Mouse (Mus musculus) forebrain, postnatal 0 days (tissue): ENCODE results near the gene Ptprt. TPM values are rescaled to one million over a fixed set of nuclear protein-coding genes. Genes with fewer than 3 reads are reported as not detected.
A peak's percentile ranks its signal among the peaks of the same experiment; 100 is the strongest.

ENCODE experiments used
- ATAC-seq: fragments of 200-750 bp; cut with Nextera tagmentation; 2 replicates; pipeline ENCODE4 v1.8.0; 2017; ENCODE audit warnings: mild to moderate bottlenecking, moderate library complexity
- DNase-seq: peaks from one replicate; pipeline ENCODE4 v3.0.0-alpha.2; 2015
- H3K27ac ChIP-seq: fragments of 300-500 bp; sonication (generic); 2 replicates; pipeline ENCODE4 v1.5.1; 2014; ENCODE audit warnings: low read depth, mild to moderate bottlenecking, antibody characterized with exemption, low read length, moderate library complexity, mixed read lengths
- H3K27me3 ChIP-seq: fragments of 300-500 bp; sonication (generic); 2 replicates; pipeline ENCODE4 v1.6.1; 2014; ENCODE audit warnings: mild to moderate bottlenecking, low read length, mixed read lengths; ENCODE audit not compliant: insufficient read depth
- H3K36me3 ChIP-seq: fragments of 300-500 bp; sonication (generic); 2 replicates; pipeline ENCODE4 v1.6.1; 2014; ENCODE audit warnings: mild to moderate bottlenecking, moderate library complexity; ENCODE audit not compliant: insufficient read depth
- H3K4me1 ChIP-seq: fragments of 300-500 bp; sonication (generic); 2 replicates; pipeline ENCODE4 v1.6.1; 2014; ENCODE audit warnings: antibody characterized with exemption; ENCODE audit not compliant: insufficient read depth
- H3K4me2 ChIP-seq: fragments of 300-500 bp; sonication (generic); 2 replicates; pipeline ENCODE4 v1.6.1; 2014; ENCODE audit warnings: low read depth, mild to moderate bottlenecking, moderate library complexity
- H3K4me3 ChIP-seq: fragments of 300-500 bp; sonication (generic); 2 replicates; pipeline ENCODE4 v1.5.1; 2014; ENCODE audit warnings: low read depth, low read length, mixed read lengths
- H3K9ac ChIP-seq: fragments of 300-500 bp; sonication (generic); 2 replicates; pipeline ENCODE4 v1.6.1; 2014; ENCODE audit warnings: mild to moderate bottlenecking
- H3K9me3 ChIP-seq: fragments of 300-500 bp; sonication (generic); 2 replicates; pipeline ENCODE4 v1.6.1; 2016; ENCODE audit warnings: low read length
- CTCF ChIP-seq: sonication (generic); IDR thresholded peaks from 2 replicates; pipeline ENCODE4 v1.5.1; 2016; ENCODE audit warnings: antibody characterized with exemption, control low read depth, low read depth
- WGBS: fragments of 180-500 bp; shearing (Covaris S2); extraction: QIAGEN DNeasy Blood & Tissue Kit; methylation state at CpG from one replicate; pipeline ENCODE4 v1.1.7; 2014; 5-methylcytosine and 5-hydroxymethylcytosine counted together
- polyA plus RNA-seq: library from polyadenylated mRNA; unstranded; fragments of >200 nt; fragmentation: Nextera tagmentation; extraction: Ambion mirVana; gene quantifications from 2 replicates; pipeline ENCODE4 v1.2.1, GENCODE M21; 2015
- total RNA-seq: library from RNA; depleted of rRNA; stranded (reverse); fragments of >200 nt; gene quantifications from 2 replicates; pipeline ENCODE4 v1.2.3, GENCODE M21; 2014

The Ptprt gene
- total and polyA plus RNA-seq, 2 experiments from 2014 or later: 12.0 to 58.4 TPM

DNA sequence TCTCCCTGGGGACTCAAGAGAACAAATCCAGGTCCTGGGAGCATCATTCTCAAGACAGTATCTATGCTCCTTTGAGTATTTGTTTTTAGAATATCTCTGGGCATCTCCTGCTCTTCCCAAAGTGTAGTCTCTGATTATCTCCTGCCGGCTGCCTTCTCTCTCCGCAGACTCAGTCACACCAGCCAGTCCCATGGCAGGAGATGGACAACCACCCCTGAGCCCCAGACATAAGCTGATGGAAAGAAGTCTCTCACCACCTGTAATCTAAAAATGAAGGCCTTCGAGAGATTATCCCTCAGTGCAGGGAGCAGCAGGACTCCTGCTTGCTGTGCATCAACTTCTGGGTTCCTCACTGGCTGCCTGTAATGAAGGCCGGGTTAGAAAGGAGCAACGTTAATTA lies 151.9 kb downstream of the Ptprt start:
- Histone ChIP-seq H3K9ac (no peak overlapping the region), H3K4me1 (no peaks in the 10 kb centered on the region), H3K27me3 (no peaks in the 10 kb centered on the region), H3K9me3 (no peaks in the 10 kb centered on the region), H3K36me3 (no peaks in the 10 kb centered on the region), H3K27ac (no peak overlapping the region), H3K4me2 (no peak overlapping the region), H3K4me3 (no peak overlapping the region)
- DNase-seq (no peak), ATAC-seq (no peak)
- no peak for TF ChIP-seq CTCF
- 71% methylated on average over 5 of the region's 5 CpGs for WGBS

DNA sequence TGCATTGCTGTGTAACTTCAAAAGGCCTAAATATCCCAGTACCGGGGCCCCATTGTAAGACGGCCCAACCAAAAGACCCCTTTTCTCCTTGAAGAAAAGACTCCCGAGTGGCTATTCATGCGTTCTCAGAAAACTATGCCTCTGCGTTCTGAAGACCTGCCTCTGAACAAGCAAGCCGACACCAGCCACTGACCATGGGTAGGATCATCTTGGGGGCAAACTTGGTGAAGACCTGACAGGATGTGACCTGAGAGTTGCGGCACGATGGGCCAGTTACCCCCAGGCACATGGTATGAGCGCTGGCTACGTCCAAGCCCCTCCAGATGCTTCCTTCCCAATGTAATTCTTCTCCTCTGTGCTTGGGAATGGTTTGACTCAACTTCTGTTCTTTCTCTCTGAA lies 153.3 kb downstream of the Ptprt start:
- 27% methylated on average over 10 of the region's 10 CpGs for WGBS
- Histone ChIP-seq H3K9me3 (no peaks in the 10 kb centered on the region), H3K4me2 (no peak overlapping the region), H3K9ac (no peak overlapping the region), H3K4me1 (no peaks in the 10 kb centered on the region), H3K4me3 (no peak overlapping the region), H3K27me3 (no peaks in the 10 kb centered on the region), H3K36me3 (no peaks in the 10 kb centered on the region), H3K27ac (no peak overlapping the region)
- TF ChIP-seq CTCF: no peak
- DNase-seq (no peak), ATAC-seq (no peak)

DNA sequence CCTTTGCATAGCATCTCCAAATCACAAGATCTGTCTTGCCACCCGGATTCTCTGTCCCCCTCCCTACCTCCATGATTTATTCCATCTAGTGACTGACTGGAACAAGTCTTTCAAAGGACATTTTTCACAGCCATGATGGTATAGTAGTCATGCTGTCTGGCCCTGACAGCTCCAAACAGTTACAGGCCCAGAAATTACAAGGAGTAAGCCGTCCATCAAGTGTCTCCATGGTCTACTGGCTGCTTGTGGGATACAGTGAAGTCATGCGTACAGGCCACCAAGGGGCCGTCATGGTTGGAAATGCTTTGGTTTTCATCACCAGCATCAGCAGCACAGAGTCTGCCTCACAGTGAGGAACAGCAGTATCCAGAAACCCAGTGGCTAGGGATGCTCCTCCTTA lies 156.1 kb downstream of the Ptprt start:
- DNase-seq (no peak), ATAC-seq (no peak)
- H3K4me2 ChIP-seq: no peak overlapping the region
- H3K27ac ChIP-seq: no peak overlapping the region
- H3K36me3 ChIP-seq: no peaks in the 10 kb centered on the region
- no peaks in the 10 kb centered on the region for H3K9me3 ChIP-seq
- H3K4me1 ChIP-seq: no peaks in the 10 kb centered on the region
- H3K4me3 ChIP-seq: no peak overlapping the region
- H3K27me3 ChIP-seq: no peaks in the 10 kb centered on the region
- no peak overlapping the region for H3K9ac ChIP-seq
- TF ChIP-seq CTCF: no peak
- WGBS: 78% methylated on average over 4 of the region's 4 CpGs

DNA sequence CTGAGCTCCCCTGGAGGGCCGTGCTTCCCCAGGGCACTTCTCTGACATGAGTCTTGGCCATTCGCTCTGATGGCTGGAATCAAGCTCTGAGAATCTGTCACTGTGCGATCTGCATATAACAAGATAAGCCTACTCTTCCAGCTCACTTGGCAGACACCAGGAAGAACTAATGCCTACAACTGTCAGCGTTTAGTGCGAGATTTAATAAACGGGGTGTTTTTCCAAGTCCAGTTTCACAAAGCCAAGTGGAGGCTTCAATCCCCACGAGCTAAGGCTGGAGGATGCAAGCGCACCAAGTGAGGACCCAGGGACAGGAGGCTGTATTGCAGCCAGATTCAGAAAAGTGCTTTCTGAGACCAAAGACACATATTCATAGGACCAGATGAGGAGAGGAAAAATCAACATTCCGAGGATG lies 161.4 kb downstream of the Ptprt start:
- no peaks in the 10 kb centered on the region for H3K9me3 ChIP-seq
- H3K9ac ChIP-seq: no peak overlapping the region
- H3K4me2 ChIP-seq: no peak overlapping the region
- TF ChIP-seq CTCF: no peak
- H3K36me3 ChIP-seq: no peaks in the 10 kb centered on the region
- 55% methylated on average over 9 of the region's 9 CpGs for whole genome bisulfite sequencing
- DNase-seq: peak; percentile 39
- H3K4me3 ChIP-seq: no peak overlapping the region
- H3K27me3 ChIP-seq: no peaks in the 10 kb centered on the region
- ATAC-seq: peak; percentile 18; the same call in 1 of the 2 replicates
- peaks cover 3% of the 10 kb centered on the region; the same call in 1 of the 2 replicates for H3K4me1 ChIP-seq
- no peak overlapping the region for H3K27ac ChIP-seq

DNA sequence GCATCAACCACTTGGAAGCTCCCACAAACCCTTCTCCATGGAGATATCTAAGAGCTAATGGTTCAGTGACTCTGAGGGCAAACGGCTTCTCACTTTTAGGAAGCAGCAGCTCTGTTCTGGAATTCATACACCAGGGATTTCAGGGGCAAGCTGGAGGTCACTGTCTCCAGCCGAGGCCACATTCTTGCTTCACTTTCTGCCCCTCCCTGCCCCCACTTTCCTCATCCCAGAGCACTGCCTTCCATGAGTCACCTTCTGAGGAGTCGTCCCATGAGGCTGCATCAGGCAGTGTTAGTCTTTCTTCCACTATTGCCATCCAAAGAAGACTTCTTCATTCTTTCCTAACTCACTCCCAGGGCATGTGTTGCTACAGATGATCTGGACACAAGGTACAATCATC lies 162.8 kb downstream of the Ptprt start:
- Histone ChIP-seq H3K27ac (no peak overlapping the region), H3K4me3 (no peak overlapping the region), H3K9me3 (no peaks in the 10 kb centered on the region), H3K27me3 (no peaks in the 10 kb centered on the region), H3K4me2 (no peak overlapping the region), H3K9ac (no peak overlapping the region), H3K4me1 (peaks cover 3% of the 10 kb centered on the region; the same call in 1 of the 2 replicates), H3K36me3 (no peaks in the 10 kb centered on the region)
- 82% methylated on average over 3 of the region's 3 CpGs for WGBS
- TF ChIP-seq CTCF: no peak
- DNase-seq (no peak), ATAC-seq (no peak)

DNA sequence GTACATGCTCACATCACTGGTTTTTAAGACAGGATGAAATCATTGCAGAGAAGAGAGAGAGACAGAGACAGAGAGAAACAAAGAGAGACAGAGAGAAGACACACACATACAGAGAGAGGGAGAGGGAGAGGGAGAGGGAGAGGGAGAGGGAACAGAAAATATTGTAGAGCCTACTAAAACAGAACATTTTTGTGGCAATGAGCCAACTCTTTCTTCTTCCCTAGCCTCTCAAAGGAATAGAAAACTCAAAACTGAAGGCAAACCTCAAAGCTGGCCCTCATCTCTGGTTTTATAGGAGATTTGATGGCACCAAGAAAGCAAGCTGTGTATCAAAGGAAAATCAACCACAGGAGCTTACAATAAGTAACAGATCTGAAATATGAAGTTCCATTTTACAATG lies 176.9 kb downstream of the Ptprt start:
- DNase-seq: peak; percentile 16
- Histone ChIP-seq H3K9ac (no peak overlapping the region), H3K27ac (no peak overlapping the region), H3K4me3 (no peak overlapping the region), H3K9me3 (no peaks in the 10 kb centered on the region), H3K36me3 (no peaks in the 10 kb centered on the region), H3K4me1 (no peaks in the 10 kb centered on the region), H3K27me3 (no peaks in the 10 kb centered on the region), H3K4me2 (no peak overlapping the region)
- no peak for ATAC-seq
- TF ChIP-seq CTCF: no peak

DNA sequence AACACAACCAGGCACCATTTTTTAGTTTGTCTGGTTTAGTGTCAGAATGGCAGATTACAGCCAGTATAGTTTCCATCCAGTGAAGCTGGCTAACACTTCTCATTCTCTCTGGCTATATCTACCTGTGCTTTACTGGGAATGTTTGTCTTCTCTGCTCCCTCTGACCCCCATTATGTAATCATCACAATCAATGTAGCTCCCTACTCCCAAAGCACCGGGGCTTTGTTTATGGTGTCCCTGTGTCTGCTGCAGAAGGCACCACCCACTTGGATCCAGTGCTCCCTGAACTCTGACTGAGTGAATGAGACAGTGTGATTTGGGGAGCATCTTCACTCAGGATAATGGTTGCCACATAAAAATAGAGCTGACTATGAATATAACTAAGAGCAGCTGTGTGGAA lies 217.8 kb downstream of the Ptprt start:
- Histone ChIP-seq H3K4me3 (no peak overlapping the region), H3K9me3 (no peaks in the 10 kb centered on the region), H3K9ac (no peak overlapping the region), H3K4me2 (no peak overlapping the region), H3K27ac (no peak overlapping the region), H3K27me3 (no peaks in the 10 kb centered on the region), H3K4me1 (no peaks in the 10 kb centered on the region), H3K36me3 (no peaks in the 10 kb centered on the region)
- TF ChIP-seq CTCF: no peak
- DNase-seq: no peak
- no peak for ATAC-seq
- WGBS: 61% methylated on average over 1 of the region's 1 CpGs

DNA sequence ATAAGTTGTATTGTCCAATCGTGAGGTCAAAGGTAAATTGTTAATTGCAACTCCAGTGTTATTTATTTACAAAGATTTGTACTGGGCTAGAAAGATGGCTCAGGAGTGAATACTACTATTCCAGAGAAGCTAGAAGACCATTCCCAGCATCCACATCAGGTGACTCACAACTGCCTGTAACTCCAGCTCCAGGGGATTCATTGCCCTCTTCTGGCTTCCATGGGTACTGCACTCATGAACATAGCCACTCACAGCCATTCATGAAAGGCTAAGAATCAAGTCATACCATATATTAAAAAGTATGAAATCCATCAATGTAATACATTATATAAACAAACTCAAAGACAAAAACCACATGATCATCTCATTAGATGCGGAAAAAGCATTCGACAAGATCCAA lies 224.3 kb downstream of the Ptprt start:
- DNase-seq (no peak), ATAC-seq (no peak)
- Histone ChIP-seq H3K36me3 (no peaks in the 10 kb centered on the region), H3K4me2 (no peak overlapping the region), H3K9me3 (no peaks in the 10 kb centered on the region), H3K9ac (no peak overlapping the region), H3K4me1 (no peaks in the 10 kb centered on the region), H3K4me3 (no peak overlapping the region), H3K27me3 (no peaks in the 10 kb centered on the region), H3K27ac (no peak overlapping the region)
- TF ChIP-seq CTCF: no peak
- WGBS: 95% methylated on average over 3 of the region's 3 CpGs
